Mouse (Mus musculus) neural tube, embryonic 10.5 days (tissue): ENCODE measurements around the gene Copb2.

Experiments used
- DNase-seq: peaks from one replicate; pipeline ENCODE4 v3.0.0-alpha.2; 2017; ENCODE audit warnings: low spot score; ENCODE audit errors: extremely low spot score

Gene Copb2

GRCm38 (mm10) chr9:98563137-98564126, at the start of gene Copb2:
TSS of gene Copb2 (plus strand) at chr9:98563721.
- DNase-seq = peak; percentile 99

- DNase-seq = no peak
These were observed 39.6 kb upstream of the Copb2 start for GRCm38 (mm10) chr9:98523872-98524271.

DNA sequence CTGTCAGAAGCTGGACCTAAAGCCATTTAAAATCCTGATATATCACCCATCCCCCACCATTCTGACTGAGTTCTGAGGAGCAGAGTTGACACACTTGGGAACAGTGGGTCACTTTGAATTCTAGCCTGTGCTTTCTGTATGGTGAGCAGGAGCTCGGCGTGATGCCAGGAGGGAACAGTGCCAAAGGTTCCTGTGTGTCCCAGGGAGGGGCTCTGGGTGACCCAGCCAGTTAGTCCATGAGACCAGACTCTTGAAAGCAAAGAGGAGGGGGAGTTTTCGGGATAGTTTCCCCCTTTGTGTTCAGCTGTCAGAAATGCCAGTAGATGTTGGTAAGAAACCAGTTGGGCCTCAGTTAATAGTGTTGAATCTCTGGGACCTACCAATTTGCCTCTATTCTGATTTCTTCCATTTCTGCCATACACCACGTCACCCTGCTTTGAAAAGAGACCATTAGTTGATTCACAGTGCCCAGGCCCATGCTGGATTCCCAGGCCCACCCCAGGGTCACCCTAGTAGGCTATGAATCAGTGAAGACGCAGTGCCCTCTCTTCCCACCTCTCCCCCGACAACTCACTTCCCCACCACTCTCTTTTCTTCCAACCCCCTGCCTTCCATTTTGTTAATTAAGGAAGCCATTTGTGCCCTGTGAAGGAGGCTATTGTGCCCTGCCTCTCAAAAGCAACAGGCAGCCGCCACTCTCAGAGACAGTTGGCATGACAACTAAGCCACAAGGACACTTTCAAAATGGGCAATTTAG, 38.6 kb upstream of the Copb2 start:
- no peak for DNase-seq

DNA sequence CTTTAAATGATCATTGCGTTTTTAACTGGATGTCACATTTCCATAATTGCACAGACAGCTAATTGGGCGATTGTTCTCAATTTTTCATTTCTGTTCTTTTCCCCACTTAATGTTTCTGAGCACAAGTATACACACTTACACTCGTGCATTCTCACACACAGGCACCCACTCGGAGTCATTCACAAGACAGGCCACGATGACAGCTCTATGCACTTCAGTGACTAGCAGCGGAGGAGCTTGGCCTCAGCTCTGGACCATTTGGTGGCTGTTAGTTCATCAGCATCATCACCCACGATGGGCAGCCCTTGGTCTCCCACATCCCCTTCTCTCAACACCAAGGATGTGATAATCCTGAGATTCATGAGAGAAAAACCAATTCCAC, 38.0 kb upstream of the Copb2 start:
- DNase-seq = no peak

DNA sequence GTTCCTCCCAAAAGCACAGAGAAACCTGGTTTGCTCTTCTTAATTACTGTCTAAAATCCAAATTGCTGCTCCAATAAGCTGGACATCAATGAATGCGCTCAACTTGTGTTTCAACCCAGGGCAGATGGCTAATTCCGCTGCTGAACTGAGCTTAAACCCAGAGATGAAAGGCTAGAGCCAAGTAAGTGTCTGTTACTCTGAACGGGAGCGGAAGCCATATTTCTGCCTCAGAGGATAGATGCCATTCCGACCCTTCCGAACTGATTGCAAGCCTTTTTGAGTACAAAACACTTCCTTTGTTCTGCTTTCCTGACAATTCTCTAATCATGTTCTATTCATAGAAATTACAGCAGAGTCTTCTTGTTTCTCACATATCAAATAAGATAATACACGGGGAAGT, 36.3 kb upstream of the Copb2 start:
- DNase-seq = no peak

DNA sequence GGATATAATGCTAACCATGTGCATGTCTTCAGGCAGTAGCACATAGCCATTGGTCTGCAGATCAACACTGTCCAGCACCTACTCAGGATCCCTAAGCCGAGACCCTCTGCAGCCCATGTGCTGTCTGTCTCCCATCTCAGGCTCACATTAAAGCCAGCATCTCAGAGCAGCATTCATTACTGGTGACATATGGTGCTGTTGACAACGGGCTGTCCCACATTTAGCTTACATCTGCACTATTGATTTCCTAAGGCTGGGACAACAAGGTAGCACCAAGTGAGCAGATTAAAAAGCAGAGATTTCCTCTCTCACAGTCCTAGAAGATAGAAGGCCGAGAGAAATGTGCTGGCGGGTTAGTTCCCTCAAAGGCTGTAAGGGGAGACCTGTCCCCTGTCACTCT, 33.7 kb upstream of the Copb2 start:
- no peak for DNase-seq

DNA sequence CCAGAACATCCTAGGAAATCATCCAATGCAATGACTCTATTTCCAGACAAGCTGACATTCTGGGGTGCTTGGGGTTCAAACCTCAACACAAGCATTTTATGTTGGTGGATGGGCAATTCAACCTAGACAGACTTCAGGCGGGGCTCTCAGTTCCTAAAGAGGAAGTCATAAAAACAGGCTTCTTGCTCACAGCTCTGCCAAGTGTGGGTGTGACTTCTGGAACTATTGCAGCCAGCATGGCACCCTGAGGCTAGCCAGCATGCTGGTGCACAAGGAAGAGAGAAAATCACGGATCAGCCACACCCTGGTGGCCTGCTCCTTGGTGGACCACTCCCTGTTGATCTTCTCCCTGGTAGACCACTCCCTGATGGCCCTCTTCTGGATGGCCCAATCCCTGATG, 32.5 kb upstream of the Copb2 start:
- no peak for DNase-seq

DNA sequence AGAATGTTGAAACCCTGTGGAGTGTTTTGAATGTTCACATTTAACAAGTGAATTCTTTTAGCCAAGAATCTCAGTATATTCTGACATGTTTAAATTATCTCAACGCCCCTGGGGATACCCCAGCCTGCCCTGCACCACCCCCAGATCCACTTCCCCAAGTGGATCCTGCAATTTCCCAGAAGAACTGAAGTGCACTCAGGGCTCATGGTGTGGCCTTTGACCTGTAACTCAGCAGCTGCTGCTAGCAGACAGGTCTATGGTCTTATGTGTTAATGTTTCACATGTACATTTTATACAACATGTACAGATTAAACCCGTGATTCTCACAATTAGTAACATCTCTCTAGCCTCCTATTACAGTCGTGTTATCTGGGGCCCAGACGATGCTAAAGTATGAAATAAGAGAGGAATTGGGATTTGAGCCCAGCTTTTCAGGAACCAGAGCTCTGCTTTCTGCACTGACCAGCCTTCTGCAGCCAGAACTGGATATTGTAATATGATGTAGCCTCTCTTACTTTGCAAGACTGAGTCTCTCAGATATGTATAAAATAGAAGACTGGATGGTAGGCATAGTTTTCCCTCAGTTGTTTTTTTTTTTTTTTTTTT, 28.7 kb upstream of the Copb2 start:
- DNase-seq = no peak

- DNase-seq = no peak
These were observed 27.8 kb upstream of the Copb2 start for GRCm38 (mm10) chr9:98535763-98536162.

DNA sequence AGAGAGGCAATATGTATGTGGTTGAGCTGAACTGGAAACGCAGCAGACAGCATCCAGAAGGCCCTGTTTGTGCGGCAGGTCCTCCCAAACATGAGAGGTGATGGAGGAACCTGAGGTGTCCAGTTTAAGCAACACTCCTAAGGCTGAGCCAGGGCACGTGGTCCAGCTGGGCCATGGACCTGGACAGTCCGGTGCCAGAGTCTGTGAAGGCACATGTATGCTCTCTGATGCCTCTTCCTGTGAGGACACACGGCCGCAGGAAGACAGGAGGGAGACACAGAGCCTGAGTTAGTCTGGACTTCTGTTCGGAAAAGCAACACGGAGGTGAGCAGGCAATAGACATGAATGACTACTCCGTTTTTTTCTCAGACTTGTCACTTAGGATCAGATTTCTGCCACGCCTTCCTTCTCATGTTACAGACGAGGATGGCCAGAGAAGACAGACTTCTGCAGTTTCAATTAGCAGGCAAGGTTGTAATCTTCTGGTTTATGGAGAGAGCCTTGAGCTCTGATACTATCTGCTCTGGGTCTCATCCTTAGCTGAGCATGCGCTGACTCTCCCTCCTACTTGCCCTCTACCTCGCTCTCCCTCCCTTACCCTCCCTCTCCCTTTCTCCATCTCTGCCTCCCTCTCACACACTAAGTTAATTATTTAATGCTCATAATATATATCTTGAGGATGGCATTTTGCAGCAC, 25.4 kb upstream of the Copb2 start:
- DNase-seq = peak; percentile 34

DNA sequence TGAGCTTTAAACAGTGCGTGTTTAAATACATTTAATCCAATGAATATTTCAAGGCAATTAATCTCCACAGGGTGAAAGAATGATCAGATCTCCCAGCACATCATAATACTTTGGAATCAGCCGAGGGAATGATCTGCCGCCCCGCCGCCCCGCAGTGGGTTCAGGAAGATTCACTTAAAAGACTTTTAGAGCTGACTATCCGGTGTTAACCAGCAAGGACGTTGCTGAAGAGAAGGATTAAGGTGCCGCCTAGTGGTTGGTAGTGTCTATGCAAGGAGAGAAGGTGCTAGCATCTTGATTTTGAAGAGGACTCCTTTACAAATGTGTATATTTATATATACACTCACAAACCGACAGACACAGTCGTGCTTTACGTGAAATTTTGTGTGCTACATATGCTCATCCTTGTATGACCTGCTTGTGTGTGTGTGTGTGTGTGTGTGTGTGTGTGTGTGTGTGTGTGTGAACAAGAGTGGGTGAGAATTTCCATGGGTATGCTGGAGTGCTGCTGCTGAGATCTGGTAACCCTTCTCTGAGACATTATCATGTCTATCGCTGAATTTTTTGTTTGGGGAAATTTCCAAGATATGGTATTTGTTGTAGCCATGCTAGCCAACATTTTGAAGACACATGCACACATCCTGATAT, 24.7 kb upstream of the Copb2 start:
- peak; percentile 62 for DNase-seq

- no peak for DNase-seq
These were observed 19.5 kb upstream of the Copb2 start for GRCm38 (mm10) chr9:98544042-98544441.

GRCm38 (mm10) chr9:98583852-98584251, 20.3 kb downstream of the Copb2 start:
- DNase-seq = no peak

GRCm38 (mm10) chr9:98600094-98600493, 36.6 kb downstream of the Copb2 start:
- no peak for DNase-seq

DNA sequence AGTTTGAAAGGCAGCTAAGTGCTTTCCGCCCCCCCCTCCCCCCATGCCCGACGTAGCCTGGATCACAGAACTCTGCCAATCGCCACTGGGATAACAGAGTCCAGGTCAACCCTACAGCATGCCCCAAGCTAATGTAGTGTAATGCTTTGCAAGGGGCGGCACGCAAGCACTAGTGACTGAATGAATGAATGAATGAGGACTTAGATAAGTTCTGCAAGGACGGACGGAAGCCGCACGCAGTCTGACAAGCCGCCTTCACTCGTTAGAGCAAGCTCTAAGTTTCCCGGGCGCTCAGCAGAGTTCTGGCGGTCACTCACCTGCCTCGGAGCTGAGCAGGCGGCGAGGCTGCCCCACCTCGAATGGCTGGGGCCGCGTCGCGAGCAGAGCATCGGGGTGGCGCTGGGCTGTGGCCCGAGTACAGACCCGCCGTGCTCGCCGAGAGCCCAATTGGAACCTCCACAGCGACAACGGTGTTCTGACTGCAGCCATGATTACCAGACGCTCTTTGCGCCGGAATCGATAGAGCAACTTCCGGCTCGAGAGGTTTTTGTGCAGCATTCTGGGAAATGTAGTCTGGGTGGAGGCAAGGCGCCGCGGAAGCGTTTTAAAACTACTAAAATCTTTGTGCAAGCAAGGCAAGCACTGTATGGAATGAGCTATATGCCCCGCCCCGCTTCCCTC, 37.8 kb downstream of the Copb2 start, which contains the start of gene Mrps22:
Mrps22 (minus strand) TSS at position 505 of the 681 bp plus-strand sequence.
- DNase-seq = peak; percentile 81

GRCm38 (mm10) chr9:98601837-98602359, 38.4 kb downstream of the Copb2 start:
- DNase-seq = no peak

GRCm38 (mm10) chr9:98604896-98605295, 41.4 kb downstream of the Copb2 start:
- no peak for DNase-seq

GRCm38 (mm10) chr9:98628480-98628879, 65.0 kb downstream of the Copb2 start:
- no peak for DNase-seq

- DNase-seq = no peak
These were observed 70.0 kb downstream of the Copb2 start for GRCm38 (mm10) chr9:98633287-98634162.
